Mouse (Mus musculus) C2C12 (cell line): ENCODE data around the gene Proca1. TPM values are rescaled to one million over a fixed set of nuclear protein-coding genes. Genes with fewer than 3 reads are reported as not detected.

Experiments
- H3K27me3 ChIP-seq: one replicate; pipeline ENCODE4 v1.6.1; 2011; ENCODE audit not compliant: control insufficient read depth, insufficient read depth, insufficient read length
- H3K36me3 ChIP-seq: one replicate; pipeline ENCODE4 v1.6.1; 2011; ENCODE audit not compliant: control insufficient read depth, insufficient read depth
- H3K4me3 ChIP-seq: one replicate; pipeline ENCODE4 v1.5.1; 2011; ENCODE audit warnings: mild to moderate bottlenecking, control low read depth; ENCODE audit not compliant: poor library complexity, insufficient read depth, severe bottlenecking
- H3K79me2 ChIP-seq: one replicate; pipeline ENCODE4 v1.6.1; 2011; ENCODE audit not compliant: control insufficient read depth, insufficient read depth
- H3K79me3 ChIP-seq: one replicate; pipeline ENCODE4 v1.6.1; 2011; ENCODE audit warnings: low read depth, control low read depth
- H3ac ChIP-seq: one replicate; pipeline ENCODE3; 2011; ENCODE audit warnings: low read depth; ENCODE audit not compliant: control insufficient read depth, insufficient read length
- CEBPB ChIP-seq: IDR thresholded peaks from one replicate; pipeline ENCODE4 v1.6.1; 2011; ENCODE audit warnings: low read depth, mild to moderate bottlenecking, control low read depth, moderate library complexity
- CTCF ChIP-seq: IDR thresholded peaks from one replicate; pipeline ENCODE4 v1.5.1; 2011; ENCODE audit not compliant: control insufficient read depth, insufficient read depth, insufficient read length
- FOSL1 ChIP-seq: IDR thresholded peaks from one replicate; pipeline ENCODE4 v1.8.0; 2011; ENCODE audit warnings: mild to moderate bottlenecking, low read length; ENCODE audit not compliant: poor library complexity, insufficient read depth, severe bottlenecking
- MAX ChIP-seq: IDR thresholded peaks from one replicate; pipeline ENCODE4 v1.6.1; 2011; ENCODE audit warnings: mild to moderate bottlenecking, control low read depth
- MYOD1 ChIP-seq: IDR thresholded peaks from one replicate; pipeline ENCODE4 v1.6.1; 2011; ENCODE audit warnings: low read depth; ENCODE audit not compliant: control insufficient read depth, insufficient read length
- MYOG ChIP-seq: IDR thresholded peaks from one replicate; pipeline ENCODE4 v1.6.1; 2011; ENCODE audit not compliant: control insufficient read depth, insufficient read length; ENCODE audit errors: extremely low read depth
- USF1 ChIP-seq: IDR thresholded peaks from one replicate; pipeline ENCODE4 v1.6.1; 2011; ENCODE audit warnings: low read depth, mild to moderate bottlenecking, control low read depth, moderate library complexity
- polyA plus RNA-seq: library from polyadenylated mRNA; unstranded; fragments of >200 nt; fragmentation: generic; extraction: Trizol; gene quantifications from one replicate; pipeline ENCODE4 v1.2.1, GENCODE M21; 2012; ENCODE audit warnings: missing spikeins

The Proca1 gene
- polyA plus RNA-seq, 1 experiment, result 0.18 TPM

GRCm38 (mm10) chr11:78213086-78213817, 20.1 kb downstream of the Proca1 start:
- H3K4me3 ChIP-seq, result no peak overlapping the region
- H3K27me3 ChIP-seq, result no peaks in the 10 kb centered on the region
- TF ChIP-seq MAX (no peak), USF1 (no peak), CTCF (no peak), CEBPB (no peak), MYOD1 (no peak), FOSL1 (no peak), MYOG (no peak)
- H3K79me3 ChIP-seq, result no peaks in the 10 kb centered on the region
- no peak overlapping the region for H3ac ChIP-seq
- H3K79me2 ChIP-seq, result no peaks in the 10 kb centered on the region
- H3K36me3 ChIP-seq, result peaks cover 95% of the 10 kb centered on the region

DNA sequence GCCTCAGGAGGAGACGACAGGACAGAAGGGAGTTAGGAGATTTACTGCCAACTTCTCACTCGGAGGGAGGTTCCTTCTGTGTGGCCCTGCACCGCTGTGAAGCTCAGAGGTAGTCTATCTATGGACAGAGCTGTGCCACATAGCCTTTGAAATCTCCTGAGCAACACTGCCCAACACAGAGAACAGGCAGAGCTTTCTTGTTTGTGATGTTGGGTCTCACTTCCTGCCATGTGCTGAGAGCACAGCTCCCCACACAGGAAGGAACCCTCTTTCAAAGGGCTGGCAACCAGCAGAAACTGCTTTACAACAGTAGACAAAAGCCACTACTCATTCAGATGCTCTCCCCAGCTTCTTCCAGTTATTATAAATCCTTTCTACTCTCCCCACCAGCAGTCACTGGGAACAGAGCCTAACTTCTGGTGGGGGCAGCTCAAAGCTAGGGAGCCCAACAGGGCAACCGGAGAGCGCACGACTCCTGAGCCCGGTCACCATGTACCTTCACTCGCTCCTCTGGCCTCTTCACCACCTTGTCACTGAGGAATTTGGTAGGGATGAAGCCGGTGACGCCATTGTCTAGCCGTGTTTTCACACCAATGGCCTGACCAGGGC, 22.6 kb downstream of the Proca1 start:
- H3K79me2 ChIP-seq, result no peaks in the 10 kb centered on the region
- no peak overlapping the region for H3ac ChIP-seq
- TF ChIP-seq MYOD1 (no peak), FOSL1 (no peak), CEBPB (no peak), MAX (no peak)
- H3K36me3 ChIP-seq, result peaks cover 96% of the 10 kb centered on the region
- no peaks in the 10 kb centered on the region for H3K79me3 ChIP-seq
- no peak overlapping the region for H3K4me3 ChIP-seq
- no peaks in the 10 kb centered on the region for H3K27me3 ChIP-seq

GRCm38 (mm10) chr11:78223586-78223985, 30.4 kb downstream of the Proca1 start:
- Histone ChIP-seq H3K27me3 (no peaks in the 10 kb centered on the region), H3K79me2 (no peaks in the 10 kb centered on the region), H3K4me3 (no peak overlapping the region), H3ac (no peak overlapping the region), H3K79me3 (no peaks in the 10 kb centered on the region), H3K36me3 (peaks cover 99% of the 10 kb centered on the region)
- TF ChIP-seq CTCF (no peak), MYOD1 (no peak), FOSL1 (no peak), CEBPB (no peak), MAX (no peak), USF1 (no peak), MYOG (no peak)

DNA sequence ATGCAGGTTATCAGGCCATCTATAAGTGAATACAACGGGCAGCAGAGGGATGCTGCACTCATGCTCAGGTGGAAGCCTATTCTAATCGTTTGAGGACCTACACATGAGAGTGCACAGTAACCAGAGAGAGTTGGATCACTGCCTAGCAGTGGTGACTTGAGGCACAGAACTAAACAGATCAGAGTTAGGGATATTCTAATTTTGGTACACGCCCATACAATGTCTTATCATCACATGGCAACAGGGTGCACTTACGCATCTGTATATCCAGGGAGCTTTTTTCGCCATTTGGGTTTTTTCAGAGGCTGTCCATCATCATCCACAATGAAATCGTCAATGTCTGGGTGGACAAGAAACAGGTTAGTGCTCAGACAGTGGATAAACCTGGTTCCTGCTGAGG, 38.3 kb downstream of the Proca1 start:
- Histone ChIP-seq H3K79me3 (peaks cover 21% of the 10 kb centered on the region), H3K4me3 (no peak overlapping the region), H3K36me3 (peaks cover 95% of the 10 kb centered on the region), H3K27me3 (no peaks in the 10 kb centered on the region), H3K79me2 (peaks cover 32% of the 10 kb centered on the region), H3ac (no peak overlapping the region)
- TF ChIP-seq FOSL1 (no peak), MAX (no peak), MYOD1 (no peak), MYOG (no peak), USF1 (no peak), CTCF (no peak), CEBPB (no peak)

DNA sequence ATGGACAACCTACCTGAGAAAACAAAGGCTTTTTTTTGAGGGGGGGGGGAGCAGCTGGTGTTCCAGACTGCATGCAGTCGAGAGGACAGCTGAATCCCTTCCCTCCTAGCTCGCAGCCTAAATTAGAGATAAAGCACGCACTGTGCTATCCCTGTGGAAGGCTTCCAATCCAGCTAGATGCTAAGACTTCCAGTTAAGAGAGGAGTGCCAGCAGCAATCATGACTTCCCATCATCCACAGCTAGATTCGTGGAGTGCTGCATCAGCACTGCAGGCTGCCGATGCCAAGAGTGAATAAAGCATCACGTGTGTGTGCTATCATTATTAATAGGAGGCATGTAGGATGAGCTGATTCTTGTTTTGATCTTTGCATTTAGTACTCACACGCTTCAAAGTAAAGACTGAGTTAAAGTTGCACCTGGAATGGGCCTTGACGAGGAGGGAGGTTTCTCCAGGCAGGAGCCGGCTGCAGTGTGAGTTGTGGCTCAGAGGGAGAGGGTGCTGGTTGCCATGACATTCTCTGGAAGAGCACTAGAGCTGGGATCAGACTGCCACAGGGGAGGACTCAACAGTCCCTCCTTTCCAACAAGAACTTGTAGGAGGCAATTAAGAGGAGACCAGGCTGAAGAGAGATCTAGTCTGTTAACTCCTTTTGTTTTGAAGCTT, 47.1 kb downstream of the Proca1 start:
- peaks cover 100% of the 10 kb centered on the region for H3K79me2 ChIP-seq
- TF ChIP-seq MYOG (no peak), CTCF (no peak), FOSL1 (no peak), USF1 (no peak), MAX (no peak), MYOD1 (no peak), CEBPB (no peak)
- no peak overlapping the region for H3ac ChIP-seq

More for the DNA sequence above, 47.1 kb downstream of the Proca1 start:
- Histone ChIP-seq H3K36me3 (peaks cover 41% of the 10 kb centered on the region), H3K79me3 (peaks cover 91% of the 10 kb centered on the region), H3K27me3 (no peaks in the 10 kb centered on the region), H3K4me3 (no peak overlapping the region)
